Mouse (Mus musculus) hindbrain, embryonic 11.5 days (tissue): ENCODE data around the gene Baz1a. TPM values are rescaled to one million over a fixed set of nuclear protein-coding genes. Genes with fewer than 3 reads are reported as not detected.
A peak's percentile ranks its signal among the peaks of the same experiment; 100 is the strongest.

Experiments used
- ATAC-seq: fragments of 200-750 bp; cut with Nextera tagmentation; 2 replicates; pipeline ENCODE4 v1.8.0; 2017; ENCODE audit warnings: mild to moderate bottlenecking, moderate TSS enrichment, moderate library complexity; ENCODE audit not compliant: low FRiP score
- DNase-seq: peaks from one replicate; pipeline ENCODE4 v3.0.0-alpha.2; 2015; ENCODE audit warnings: low spot score
- H3K27ac ChIP-seq: fragments of 300-500 bp; sonication (generic); 2 replicates; pipeline ENCODE4 v1.5.1; 2014; ENCODE audit warnings: mild to moderate bottlenecking, low read depth, low read length
- H3K27me3 ChIP-seq: fragments of 300-500 bp; sonication (generic); 2 replicates; pipeline ENCODE4 v1.6.1; 2014; ENCODE audit warnings: mild to moderate bottlenecking, low read length, moderate library complexity, mixed read lengths; ENCODE audit not compliant: control insufficient read depth, insufficient read depth
- H3K36me3 ChIP-seq: fragments of 300-500 bp; sonication (generic); 2 replicates; pipeline ENCODE4 v1.6.1; 2014; ENCODE audit warnings: mild to moderate bottlenecking, low read length, moderate library complexity, mixed read lengths; ENCODE audit not compliant: control insufficient read depth, insufficient read depth
- H3K4me1 ChIP-seq: fragments of 300-500 bp; sonication (generic); replicated peaks from 2 replicates; pipeline ENCODE4 v1.6.1; 2014; ENCODE audit warnings: low read length, mixed read lengths; ENCODE audit not compliant: control insufficient read depth, insufficient read depth
- H3K4me2 ChIP-seq: fragments of 300-500 bp; sonication (generic); replicated peaks from 2 replicates; pipeline ENCODE4 v1.6.1; 2014; ENCODE audit warnings: mild to moderate bottlenecking, low read depth, low read length
- H3K4me3 ChIP-seq: fragments of 300-500 bp; sonication (generic); 2 replicates; pipeline ENCODE4 v1.5.1; 2014; ENCODE audit warnings: low read depth, low read length
- H3K9ac ChIP-seq: fragments of 300-500 bp; sonication (generic); 2 replicates; pipeline ENCODE4 v1.6.1; 2014; ENCODE audit warnings: low read depth, low read length
- H3K9me3 ChIP-seq: fragments of 300-500 bp; sonication (generic); 2 replicates; pipeline ENCODE4 v1.6.1; 2016; ENCODE audit warnings: low read length; ENCODE audit not compliant: control insufficient read depth
- WGBS: fragments of 180-500 bp; shearing (Covaris S2); extraction: QIAGEN DNeasy Blood & Tissue Kit; methylation state at CpG from one replicate; pipeline ENCODE4 v1.1.7; 2014; 5-methylcytosine and 5-hydroxymethylcytosine counted together
- polyA plus RNA-seq: library from polyadenylated mRNA; unstranded; fragments of >200 nt; fragmentation: Nextera tagmentation; extraction: Ambion mirVana; gene quantifications from 2 replicates; pipeline ENCODE4 v1.2.1, GENCODE M21; 2014

Gene Baz1a
- polyA plus RNA-seq, 1 experiment from 2014 or later, result 42.1 TPM

- H3K27ac ChIP-seq, result no peak overlapping the region
- no peak overlapping the region for H3K4me2 ChIP-seq
- H3K36me3 ChIP-seq, result no peaks in the 10 kb centered on the region
- no peaks in the 10 kb centered on the region for H3K27me3 ChIP-seq
- H3K4me1 ChIP-seq, result no peaks in the 10 kb centered on the region
- 85% methylated on average over 6 of the region's 6 CpGs for WGBS
- no peak for ATAC-seq
- no peaks in the 10 kb centered on the region for H3K9me3 ChIP-seq
- DNase-seq, result no peak
- no peak overlapping the region for H3K4me3 ChIP-seq
- H3K9ac ChIP-seq, result no peak overlapping the region
These were observed 139.4 kb downstream of the Baz1a start for GRCm38 (mm10) chr12:54874711-54875110.

- Histone ChIP-seq H3K36me3 (no peaks in the 10 kb centered on the region), H3K27ac (peak within 1 kb of the TSS; percentile 98), H3K9me3 (no peaks in the 10 kb centered on the region), H3K4me1 (0 out of 2 replicates have a peak, but pooled peaks cover 2% of the 10 kb centered on the region), H3K9ac (peak within 1 kb of the TSS; percentile 98), H3K27me3 (no peaks in the 10 kb centered on the region), H3K4me2 (peak within 1 kb of the TSS; percentile 58), H3K4me3 (peak within 1 kb of the TSS; percentile 95)
- 2% methylated on average over 61 of the region's 82 CpGs for WGBS
- DNase-seq (peak; percentile 89), ATAC-seq (peak; percentile 93)
These were observed 151.3 kb downstream of the Baz1a start, which contains the start of gene Cfl2 for GRCm38 (mm10) chr12:54862606-54863535. Gene Cfl2, minus strand, starts transcription at chr12:54862877.

GRCm38 (mm10) chr12:54861991-54862605 lies 152.1 kb downstream of the Baz1a start:
- Histone ChIP-seq H3K27me3 (no peaks in the 10 kb centered on the region), H3K4me2 (peak overlapping the region; percentile 58), H3K9ac (peak overlapping the region; percentile 98), H3K4me1 (0 out of 2 replicates have a peak, but pooled peaks cover 2% of the 10 kb centered on the region), H3K36me3 (no peaks in the 10 kb centered on the region), H3K27ac (peak overlapping the region; percentile 98), H3K9me3 (no peaks in the 10 kb centered on the region), H3K4me3 (peak overlapping the region; percentile 95)
- ATAC-seq, result no peak
- peak; percentile 47 for DNase-seq
- under 1% methylated on average over 29 of the region's 36 CpGs for WGBS

- Histone ChIP-seq H3K27me3 (no peaks in the 10 kb centered on the region), H3K4me3 (no peak overlapping the region), H3K4me2 (no peak overlapping the region), H3K4me1 (0 out of 2 replicates have a peak, but pooled peaks cover 2% of the 10 kb centered on the region), H3K9me3 (no peaks in the 10 kb centered on the region), H3K27ac (no peak overlapping the region), H3K9ac (no peak overlapping the region), H3K36me3 (no peaks in the 10 kb centered on the region; the same call in 1 of the 2 replicates)
- WGBS, result 86% methylated on average over 6 of the region's 6 CpGs
- DNase-seq (no peak), ATAC-seq (no peak)
These were observed 154.6 kb downstream of the Baz1a start for GRCm38 (mm10) chr12:54859531-54859930.

- WGBS, result 82% methylated on average over 2 of the region's 2 CpGs
- Histone ChIP-seq H3K36me3 (no peaks in the 10 kb centered on the region; the same call in 1 of the 2 replicates), H3K4me1 (no peaks in the 10 kb centered on the region), H3K4me3 (no peak overlapping the region), H3K9me3 (no peaks in the 10 kb centered on the region), H3K9ac (no peak overlapping the region), H3K27ac (no peak overlapping the region), H3K27me3 (no peaks in the 10 kb centered on the region), H3K4me2 (no peak overlapping the region)
- no peak for ATAC-seq
- DNase-seq, result no peak
These were observed 163.6 kb downstream of the Baz1a start for GRCm38 (mm10) chr12:54850551-54850950.

- H3K4me2 ChIP-seq, result no peak overlapping the region
- H3K27ac ChIP-seq, result no peak overlapping the region
- no peaks in the 10 kb centered on the region for H3K4me1 ChIP-seq
- H3K4me3 ChIP-seq, result no peak overlapping the region
- H3K36me3 ChIP-seq, result no peaks in the 10 kb centered on the region
- DNase-seq, result no peak
- H3K9ac ChIP-seq, result no peak overlapping the region
- ATAC-seq, result no peak
- no peaks in the 10 kb centered on the region for H3K27me3 ChIP-seq
- H3K9me3 ChIP-seq, result no peaks in the 10 kb centered on the region
These were observed 169.7 kb downstream of the Baz1a start for GRCm38 (mm10) chr12:54844415-54844814.

Other genes starting within 250 kb of the Baz1a start
- gene Snx6, start 218.6 kb downstream of the Baz1a start, polyA plus RNA-seq, result 240 and 245 TPM in 2 replicates
- gene Cfl2, start 151.5 kb downstream of the Baz1a start, polyA plus RNA-seq, result 268 and 275 TPM in 2 replicates
- not detected in 2 replicates for gene Gm20403, start 27.8 kb downstream of the Baz1a start, polyA plus RNA-seq
- gene 2700097O09Rik, start 65.8 kb upstream of the Baz1a start, polyA plus RNA-seq, result 33.0 and 35.3 TPM in 2 replicates
- 173 and 182 TPM in 2 replicates for gene Srp54a, start 65.9 kb upstream of the Baz1a start, polyA plus RNA-seq
- 10.3 and 19.9 TPM in 2 replicates for gene Fam177a, start 110.1 kb upstream of the Baz1a start, polyA plus RNA-seq
- gene Srp54b, start 140.8 kb upstream of the Baz1a start, polyA plus RNA-seq, result 59.1 TPM in 2 replicates
- gene 1700047I17Rik2, start 185.2 kb upstream of the Baz1a start, polyA plus RNA-seq, result 10.9 TPM in 1 of 2 replicates, not detected in the other
- 75.1 and 80.6 TPM in 2 replicates for gene Srp54c, start 215.8 kb upstream of the Baz1a start, polyA plus RNA-seq